Mouse (Mus musculus): Measurements from ENCODE around the gene Ly6g5c.

GRCm38 (mm10) chr17:35147922-35148639 is 40.0 kb downstream of the Ly6g5c start:
- TF ChIP-seq POLR2A (IDR thresholded peaks at IDR 0.05; ENCODE audit: insufficient read depth, low read depth, low read length) (no peak), CTCF (IDR thresholded peaks at IDR 0.05) (no peak)

All from heart, adult 2 months (tissue).